Mouse (Mus musculus): ENCODE measurements around the gene Fsip1.
"Not testable (repeated sequence)": the region's sequence is repeated elsewhere in the genome, so short reads cannot be mapped to it uniquely, and the experiment has no call there.

Fsip1 gene

GRCm38 (mm10) chr2:118179472-118179871 lies 77.3 kb downstream of the Fsip1 start:
- no peak for DNase-seq (ENCODE audit: low spot score in 2 of 2)

GRCm38 (mm10) chr2:118174558-118175383 lies 82.0 kb downstream of the Fsip1 start:
- DNase-seq (ENCODE audit: low spot score in 2 of 2), result no peak

GRCm38 (mm10) chr2:118168225-118168624 lies 88.5 kb downstream of the Fsip1 start:
- DNase-seq (ENCODE audit: low spot score in 2 of 2), result no peak

- no peak for DNase-seq (ENCODE audit: low spot score in 2 of 2)
Measured at GRCm38 (mm10) chr2:118167731-118168130, 89.0 kb downstream of the Fsip1 start.

- DNase-seq (ENCODE audit: low spot score in 2 of 2), result no peak
Measured at GRCm38 (mm10) chr2:118165691-118166090, 91.1 kb downstream of the Fsip1 start.

GRCm38 (mm10) chr2:118164137-118164536 lies 92.6 kb downstream of the Fsip1 start:
- no peak for DNase-seq (ENCODE audit: low spot score in 2 of 2)

- DNase-seq (ENCODE audit: low spot score in 2 of 2), result no peak
Measured at GRCm38 (mm10) chr2:118162486-118162885, 94.3 kb downstream of the Fsip1 start.

- DNase-seq (ENCODE audit: low spot score in 2 of 2), result no peak
Measured at GRCm38 (mm10) chr2:118160991-118161390, 95.8 kb downstream of the Fsip1 start.

- DNase-seq (ENCODE audit: low spot score in 2 of 2), result no peak
Measured at GRCm38 (mm10) chr2:118160547-118160946, 96.2 kb downstream of the Fsip1 start.

- no peak for DNase-seq (ENCODE audit: low spot score in 2 of 2)
Measured at GRCm38 (mm10) chr2:118159126-118159525, 97.6 kb downstream of the Fsip1 start.

GRCm38 (mm10) chr2:118158095-118158494 lies 98.7 kb downstream of the Fsip1 start:
- DNase-seq (ENCODE audit: low spot score in 2 of 2), result no peak

GRCm38 (mm10) chr2:118149855-118150563 lies 106.8 kb downstream of the Fsip1 start:
- DNase-seq (ENCODE audit: low spot score in 2 of 2), result peak; percentile 14 to 20

- DNase-seq (ENCODE audit: low spot score in 2 of 2), result no peak
Measured at GRCm38 (mm10) chr2:118148321-118149142, 108.2 kb downstream of the Fsip1 start.

GRCm38 (mm10) chr2:118147749-118148148 lies 109.0 kb downstream of the Fsip1 start:
- not testable (repeated sequence) for DNase-seq (ENCODE audit: low spot score in 2 of 2)

GRCm38 (mm10) chr2:118141651-118142050 lies 115.1 kb downstream of the Fsip1 start:
- no peak for DNase-seq (ENCODE audit: low spot score in 2 of 2)

GRCm38 (mm10) chr2:118139261-118139660 lies 117.5 kb downstream of the Fsip1 start:
- no peak for DNase-seq (ENCODE audit: low spot score in 2 of 2)

GRCm38 (mm10) chr2:118137776-118138175 lies 119.0 kb downstream of the Fsip1 start:
- DNase-seq (ENCODE audit: low spot score in 2 of 2), result no peak

GRCm38 (mm10) chr2:118137071-118137470 lies 119.7 kb downstream of the Fsip1 start:
- DNase-seq (ENCODE audit: low spot score in 2 of 2), result no peak

GRCm38 (mm10) chr2:118128313-118128712 lies 128.5 kb downstream of the Fsip1 start:
- no peak for DNase-seq (ENCODE audit: low spot score in 2 of 2)

- DNase-seq (ENCODE audit: low spot score in 2 of 2), result no peak
Measured at GRCm38 (mm10) chr2:118127516-118128288, 129.1 kb downstream of the Fsip1 start.

GRCm38 (mm10) chr2:118125943-118126470 lies 130.8 kb downstream of the Fsip1 start:
- no peak for DNase-seq (ENCODE audit: low spot score in 2 of 2)
